Mouse (Mus musculus): Measurements from ENCODE around the gene Shank2. TPM values are rescaled to one million over a fixed set of nuclear protein-coding genes. Genes with fewer than 3 reads are reported as not detected.

Shank2 gene
- total and polyA plus RNA-seq, 3 experiments = 0.31 to 0.55 (median 0.41) TPM

- Histone ChIP-seq H3K4me1 (ENCODE audit: control insufficient read depth, insufficient read depth, low read length) (no peaks in the 10 kb centered on the region), H3K27ac (no peak overlapping the region), H3K4me3 (no peak overlapping the region), H3K79me2 (replicated peaks; ENCODE audit: control insufficient read depth, insufficient read depth, low read length) (no peaks in the 10 kb centered on the region), H3K36me3 (ENCODE audit: control insufficient read depth, insufficient read depth, low read length) (no peaks in the 10 kb centered on the region), H3K9ac (ENCODE audit: low read depth, low read length) (no peak overlapping the region), H3K27me3 (ENCODE audit: control insufficient read depth, insufficient read depth, low read length) (no peaks in the 10 kb centered on the region)
- TF ChIP-seq POLR2A (IDR thresholded peaks at IDR 0.05; ENCODE audit: insufficient read depth, low read depth, low read length) (no peak), EP300 (IDR thresholded peaks at IDR 0.05; ENCODE audit: insufficient read depth, low read depth, low read length) (no peak), CTCF (IDR thresholded peaks at IDR 0.05) (no peak)
- no peak for DNase-seq
- 78% methylated on average over 2 of the region's 2 CpGs for WGBS
- intact Hi-C loops (cut with DNase I) = no loop called here
Observed at GRCm38 (mm10) chr7:144198491-144198890, 196.8 kb downstream of the Shank2 start.

GRCm38 (mm10) chr7:144202017-144202682 lies 200.4 kb downstream of the Shank2 start:
- TF ChIP-seq EP300 (IDR thresholded peaks at IDR 0.05; ENCODE audit: insufficient read depth, low read depth, low read length) (no peak), POLR2A (IDR thresholded peaks at IDR 0.05; ENCODE audit: insufficient read depth, low read depth, low read length) (no peak), CTCF (IDR thresholded peaks at IDR 0.05) (no peak)
- no peak for DNase-seq
- no peak overlapping the region for H3K27ac ChIP-seq
- intact Hi-C loops (cut with DNase I) = no loop called here
- H3K79me2 ChIP-seq (replicated peaks; ENCODE audit: control insufficient read depth, insufficient read depth, low read length) = no peaks in the 10 kb centered on the region
- no peaks in the 10 kb centered on the region for H3K4me1 ChIP-seq (ENCODE audit: control insufficient read depth, insufficient read depth, low read length)
- H3K36me3 ChIP-seq (ENCODE audit: control insufficient read depth, insufficient read depth, low read length) = no peaks in the 10 kb centered on the region
- 48% methylated on average over 7 of the region's 7 CpGs for WGBS
- no peaks in the 10 kb centered on the region for H3K27me3 ChIP-seq (ENCODE audit: control insufficient read depth, insufficient read depth, low read length)
- no peak overlapping the region for H3K9ac ChIP-seq (ENCODE audit: low read depth, low read length)
- no peak overlapping the region for H3K4me3 ChIP-seq

GRCm38 (mm10) chr7:144204290-144204689 lies 202.6 kb downstream of the Shank2 start:
- no peak overlapping the region for H3K4me3 ChIP-seq
- intact Hi-C loops (cut with DNase I) = no loop called here
- H3K9ac ChIP-seq (ENCODE audit: low read depth, low read length) = no peak overlapping the region
- no peak for TF ChIP-seq POLR2A (IDR thresholded peaks at IDR 0.05; ENCODE audit: insufficient read depth, low read depth, low read length)
- TF ChIP-seq EP300 (IDR thresholded peaks at IDR 0.05; ENCODE audit: insufficient read depth, low read depth, low read length) = no peak
- TF ChIP-seq CTCF (IDR thresholded peaks at IDR 0.05) = no peak
- no peak for DNase-seq
- 40% methylated on average over 3 of the region's 3 CpGs for WGBS
- no peak overlapping the region for H3K27ac ChIP-seq
- H3K27me3 ChIP-seq (ENCODE audit: control insufficient read depth, insufficient read depth, low read length) = no peaks in the 10 kb centered on the region
- H3K36me3 ChIP-seq (ENCODE audit: control insufficient read depth, insufficient read depth, low read length) = no peaks in the 10 kb centered on the region
- H3K4me1 ChIP-seq (ENCODE audit: control insufficient read depth, insufficient read depth, low read length) = peaks cover 2% of the 10 kb centered on the region; the same call in 1 of the 2 replicates
- H3K79me2 ChIP-seq (replicated peaks; ENCODE audit: control insufficient read depth, insufficient read depth, low read length) = no peaks in the 10 kb centered on the region

GRCm38 (mm10) chr7:144205161-144205560 lies 203.4 kb downstream of the Shank2 start:
- DNase-seq = no peak
- H3K27ac ChIP-seq = no peak overlapping the region
- no peaks in the 10 kb centered on the region for H3K36me3 ChIP-seq (ENCODE audit: control insufficient read depth, insufficient read depth, low read length)
- intact Hi-C loops (cut with DNase I) = no loop called here
- H3K4me1 ChIP-seq (ENCODE audit: control insufficient read depth, insufficient read depth, low read length) = peaks cover 2% of the 10 kb centered on the region; the same call in 1 of the 2 replicates
- TF ChIP-seq CTCF (IDR thresholded peaks at IDR 0.05) = no peak
- H3K79me2 ChIP-seq (replicated peaks; ENCODE audit: control insufficient read depth, insufficient read depth, low read length) = no peaks in the 10 kb centered on the region
- H3K4me3 ChIP-seq = no peak overlapping the region
- no peak overlapping the region for H3K9ac ChIP-seq (ENCODE audit: low read depth, low read length)
- no peaks in the 10 kb centered on the region for H3K27me3 ChIP-seq (ENCODE audit: control insufficient read depth, insufficient read depth, low read length)
- 63% methylated on average over 1 of the region's 1 CpGs for WGBS

GRCm38 (mm10) chr7:144205837-144206236 lies 204.1 kb downstream of the Shank2 start:
- Histone ChIP-seq H3K4me3 (no peak overlapping the region), H3K9ac (ENCODE audit: low read depth, low read length) (no peak overlapping the region), H3K4me1 (ENCODE audit: control insufficient read depth, insufficient read depth, low read length) (peaks cover 2% of the 10 kb centered on the region; the same call in 1 of the 2 replicates), H3K27me3 (ENCODE audit: control insufficient read depth, insufficient read depth, low read length) (no peaks in the 10 kb centered on the region), H3K36me3 (ENCODE audit: control insufficient read depth, insufficient read depth, low read length) (no peaks in the 10 kb centered on the region), H3K79me2 (replicated peaks; ENCODE audit: control insufficient read depth, insufficient read depth, low read length) (no peaks in the 10 kb centered on the region), H3K27ac (no peak overlapping the region)
- TF ChIP-seq POLR2A (IDR thresholded peaks at IDR 0.05; ENCODE audit: insufficient read depth, low read depth, low read length) (no peak), EP300 (IDR thresholded peaks at IDR 0.05; ENCODE audit: insufficient read depth, low read depth, low read length) (no peak), CTCF (IDR thresholded peaks at IDR 0.05) (no peak)
- intact Hi-C loops (cut with DNase I) = no loop called here
- DNase-seq = no peak
- WGBS = 83% methylated on average over 3 of the region's 3 CpGs

- no peak overlapping the region for H3K4me3 ChIP-seq
Observed at GRCm38 (mm10) chr7:144206254-144206653, 204.5 kb downstream of the Shank2 start.

More at GRCm38 (mm10) chr7:144206254-144206653, 204.5 kb downstream of the Shank2 start:
- Histone ChIP-seq H3K9ac (ENCODE audit: low read depth, low read length) (no peak overlapping the region), H3K27ac (no peak overlapping the region), H3K79me2 (replicated peaks; ENCODE audit: control insufficient read depth, insufficient read depth, low read length) (no peaks in the 10 kb centered on the region), H3K27me3 (ENCODE audit: control insufficient read depth, insufficient read depth, low read length) (no peaks in the 10 kb centered on the region), H3K4me1 (ENCODE audit: control insufficient read depth, insufficient read depth, low read length) (peaks cover 2% of the 10 kb centered on the region; the same call in 1 of the 2 replicates), H3K36me3 (ENCODE audit: control insufficient read depth, insufficient read depth, low read length) (no peaks in the 10 kb centered on the region)
- WGBS = 63% methylated on average over 5 of the region's 5 CpGs
- intact Hi-C loops (cut with DNase I) = no loop called here
- no peak for TF ChIP-seq CTCF (IDR thresholded peaks at IDR 0.05)
- TF ChIP-seq POLR2A (IDR thresholded peaks at IDR 0.05; ENCODE audit: insufficient read depth, low read depth, low read length) = no peak
- no peak for TF ChIP-seq EP300 (IDR thresholded peaks at IDR 0.05; ENCODE audit: insufficient read depth, low read depth, low read length)
- DNase-seq = no peak

Data from heart, adult 2 months (tissue).